Mouse (Mus musculus) ES-E14 (cell line): Measurements from ENCODE around the gene Ccdc8.

Experiments
- CHD2 ChIP-seq: IDR thresholded peaks from 2 replicates; pipeline ENCODE4 v1.6.1; 2014; ENCODE audit warnings: mild to moderate bottlenecking, low read depth, low read length, inconsistent platforms
- ZC3H11A ChIP-seq: IDR thresholded peaks from 2 replicates; pipeline ENCODE4 v1.6.1; 2012; ENCODE audit warnings: low read depth, mild to moderate bottlenecking, inconsistent platforms, low read length, borderline replicate concordance

GRCm38 (mm10) chr7:16991681-16992450 is 642 bp upstream of the Ccdc8 start:
- TF ChIP-seq ZC3H11A, result no peak
- no peak for TF ChIP-seq CHD2
